Mouse (Mus musculus) hindbrain, embryonic 15.5 days (tissue): ENCODE results near the gene Dpp10. TPM values are rescaled to one million over a fixed set of nuclear protein-coding genes. Genes with fewer than 3 reads are reported as not detected.

Experiments
- ATAC-seq: fragments of 200-750 bp; cut with Nextera tagmentation; 2 replicates; pipeline ENCODE4 v1.8.0; 2017; ENCODE audit warnings: low read depth, moderate number of reproducible peaks, moderate TSS enrichment; ENCODE audit not compliant: low FRiP score
- H3K27ac ChIP-seq: fragments of 300-500 bp; sonication (generic); replicated peaks from 2 replicates; pipeline ENCODE4 v1.5.1; 2015; ENCODE audit warnings: mild to moderate bottlenecking, inconsistent platforms
- H3K27me3 ChIP-seq: fragments of 300-500 bp; sonication (generic); 2 replicates; pipeline ENCODE4 v1.6.1; 2015; ENCODE audit warnings: control low read depth, inconsistent platforms
- H3K36me3 ChIP-seq: fragments of 300-500 bp; sonication (generic); 2 replicates; pipeline ENCODE4 v1.6.1; 2015; ENCODE audit warnings: control low read depth, inconsistent platforms
- H3K4me1 ChIP-seq: fragments of 300-500 bp; sonication (generic); replicated peaks from 2 replicates; pipeline ENCODE4 v1.6.1; 2015; ENCODE audit warnings: control low read depth, inconsistent platforms
- H3K4me2 ChIP-seq: fragments of 300-500 bp; sonication (generic); 2 replicates; pipeline ENCODE4 v1.6.1; 2015; ENCODE audit warnings: moderate library complexity, mild to moderate bottlenecking, inconsistent platforms
- H3K4me3 ChIP-seq: fragments of 300-500 bp; sonication (generic); 2 replicates; pipeline ENCODE4 v1.5.1; 2015; ENCODE audit warnings: mild to moderate bottlenecking, inconsistent platforms
- H3K9ac ChIP-seq: fragments of 300-500 bp; sonication (generic); 2 replicates; pipeline ENCODE4 v1.6.1; 2015; ENCODE audit warnings: inconsistent platforms
- H3K9me3 ChIP-seq: fragments of 300-500 bp; sonication (generic); 2 replicates; pipeline ENCODE4 v1.6.1; 2016; ENCODE audit warnings: control low read depth, inconsistent platforms
- WGBS: fragments of 180-500 bp; shearing (Covaris S2); methylation state at CpG from one replicate; pipeline ENCODE4 v1.1.7; 2015; 5-methylcytosine and 5-hydroxymethylcytosine counted together
- polyA plus RNA-seq: library from polyadenylated mRNA; unstranded; fragments of >200 nt; fragmentation: Nextera tagmentation; extraction: Ambion mirVana; gene quantifications from 2 replicates; pipeline ENCODE4 v1.2.1, GENCODE M21; 2015

Dpp10 gene
- 21.9 and 24.2 TPM in 2 replicates for polyA plus RNA-seq

DNA sequence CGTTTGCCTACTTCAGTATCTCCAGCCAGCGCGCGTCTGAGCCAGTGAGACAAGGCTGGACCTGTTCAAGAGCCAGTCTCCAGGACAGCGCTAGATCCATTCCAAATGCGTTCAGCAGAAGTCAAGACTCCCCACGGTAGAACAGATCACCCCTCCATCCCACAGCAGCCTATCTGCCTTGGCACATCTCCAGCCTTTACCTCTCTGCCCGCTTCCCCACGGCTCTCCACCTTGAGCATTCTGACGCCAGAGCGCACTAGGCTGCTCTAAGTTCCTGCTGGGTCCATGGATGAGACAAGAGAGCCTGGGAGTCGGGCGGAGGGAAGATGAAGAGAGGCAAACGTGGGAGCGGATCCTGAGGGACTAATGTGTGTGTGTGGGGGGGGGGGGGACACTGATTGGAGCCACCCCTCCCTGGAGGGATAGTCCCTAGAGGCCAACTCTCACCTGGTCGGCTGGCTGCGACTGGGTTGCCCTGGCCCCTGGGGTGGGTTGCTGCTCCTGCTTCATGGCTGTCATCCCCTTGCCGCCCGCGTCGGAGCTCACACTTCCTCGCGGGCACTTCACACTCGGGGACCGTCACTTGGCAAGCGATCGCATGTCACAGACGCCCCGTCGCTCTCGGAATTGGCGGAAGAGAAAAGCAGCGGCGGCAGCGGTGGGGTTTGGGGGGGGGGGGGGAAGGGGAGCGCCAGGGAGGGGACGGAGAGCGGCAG is at the start of gene Dpp10:
Gene Dpp10 (minus strand): TSS at position 635 of the 716 bp plus-strand sequence.
- no peaks in the 10 kb centered on the region for H3K9me3 ChIP-seq
- H3K27ac ChIP-seq, result peak within 1 kb of the TSS; percentile 93
- peak within 1 kb of the TSS; percentile 58 for H3K9ac ChIP-seq
- H3K36me3 ChIP-seq, result no peaks in the 10 kb centered on the region
- peak; percentile 57 for ATAC-seq
- no peaks in the 10 kb centered on the region for H3K27me3 ChIP-seq
- peak within 1 kb of the TSS; percentile 78 for H3K4me2 ChIP-seq
- H3K4me3 ChIP-seq, result peak within 1 kb of the TSS; percentile 78
- WGBS, result under 1% methylated on average over 31 of the region's 38 CpGs
- peaks cover 9% of the 10 kb centered on the region; the same call in 1 of the 2 replicates for H3K4me1 ChIP-seq

DNA sequence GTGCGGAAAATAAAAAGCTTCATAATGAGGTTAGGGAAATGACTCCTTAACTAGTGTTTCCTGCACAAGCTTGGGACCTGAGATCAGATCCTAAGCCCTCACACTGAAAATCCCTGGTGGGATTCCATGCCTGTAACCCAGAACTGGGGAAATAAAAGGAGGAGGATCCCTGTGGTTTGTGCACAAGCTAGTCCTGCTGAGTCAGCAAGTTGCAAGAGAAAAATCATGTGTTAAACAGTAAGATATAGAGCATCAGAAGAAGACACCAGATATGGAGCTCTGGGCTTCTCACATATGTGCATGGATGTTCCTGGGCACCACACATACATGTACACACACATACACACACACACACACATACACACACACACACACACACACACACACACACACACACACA is 3.2 kb upstream of the Dpp10 start:
- no peaks in the 10 kb centered on the region for H3K36me3 ChIP-seq
- no peak overlapping the region for H3K4me3 ChIP-seq
- H3K27ac ChIP-seq, result no peak overlapping the region
- no peak overlapping the region for H3K4me2 ChIP-seq
- H3K9me3 ChIP-seq, result no peaks in the 10 kb centered on the region
- no peak for ATAC-seq
- H3K4me1 ChIP-seq, result peaks cover 9% of the 10 kb centered on the region; the same call in 1 of the 2 replicates
- no peak overlapping the region for H3K9ac ChIP-seq
- WGBS, result 78% methylated on average over 1 of the region's 1 CpGs
- H3K27me3 ChIP-seq, result no peaks in the 10 kb centered on the region

DNA sequence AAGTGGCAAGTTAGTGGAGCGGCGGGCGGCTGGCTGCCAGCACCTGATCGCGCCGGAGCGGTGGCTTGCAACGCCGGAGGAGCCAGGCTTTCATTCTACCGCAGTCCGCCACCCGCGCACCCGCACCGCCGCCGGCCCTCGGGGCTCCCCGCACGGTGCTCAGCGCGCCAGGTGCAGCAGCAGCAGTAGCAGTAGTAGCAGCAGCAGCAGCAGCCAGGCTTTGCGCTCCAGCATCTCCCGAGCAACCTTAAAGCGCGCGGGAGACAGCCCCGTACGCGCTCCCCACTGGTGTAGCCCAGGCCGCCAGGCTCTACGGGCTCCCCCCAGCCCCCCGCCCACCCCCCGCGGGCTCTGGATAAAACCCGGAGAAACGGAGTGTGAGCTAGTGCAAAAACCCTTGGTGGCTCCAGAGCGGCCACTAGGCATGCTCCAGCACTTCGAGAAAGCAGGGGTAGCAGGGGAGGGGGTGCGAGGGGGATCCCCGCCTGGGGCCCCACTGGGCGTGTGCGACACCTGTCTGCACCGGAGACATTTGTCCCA is 472 bp upstream of the Dpp10 start:
- Histone ChIP-seq H3K27ac (peak overlapping the region; percentile 93), H3K9ac (peak overlapping the region; percentile 58), H3K9me3 (no peaks in the 10 kb centered on the region), H3K36me3 (no peaks in the 10 kb centered on the region), H3K27me3 (no peaks in the 10 kb centered on the region), H3K4me1 (peaks cover 9% of the 10 kb centered on the region; the same call in 1 of the 2 replicates), H3K4me3 (peak overlapping the region; percentile 78), H3K4me2 (peak overlapping the region; percentile 78)
- under 1% methylated on average over 44 of the region's 44 CpGs for WGBS
- peak; percentile 93 for ATAC-seq

DNA sequence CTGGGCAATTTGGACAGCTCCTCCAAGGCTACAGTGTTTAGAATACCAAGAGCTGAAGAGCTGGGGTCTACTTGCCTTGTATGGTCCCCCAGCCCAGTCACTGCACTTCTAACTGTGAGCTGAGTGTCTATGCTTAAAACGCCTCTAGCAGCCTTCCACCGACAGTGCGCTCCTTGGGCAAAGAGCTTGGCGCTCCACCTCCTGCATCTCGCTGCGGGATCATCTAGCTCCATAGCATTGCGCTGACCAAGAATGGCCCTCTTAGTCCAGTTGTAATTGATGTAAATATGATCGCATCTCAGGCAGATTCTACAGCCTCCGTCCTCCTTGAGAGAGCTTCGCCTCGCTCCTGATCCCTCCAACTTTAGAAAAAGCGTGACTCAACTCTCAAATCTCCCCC is 1.2 kb downstream of the Dpp10 start:
- ATAC-seq, result no peak
- H3K4me1 ChIP-seq, result 0 out of 2 replicates have a peak, but pooled peaks cover 9% of the 10 kb centered on the region
- H3K4me3 ChIP-seq, result peak overlapping the region; percentile 78
- H3K4me2 ChIP-seq, result peak overlapping the region; percentile 78
- no peaks in the 10 kb centered on the region for H3K9me3 ChIP-seq
- H3K27me3 ChIP-seq, result no peaks in the 10 kb centered on the region
- H3K27ac ChIP-seq, result peak overlapping the region; percentile 93
- 8% methylated on average over 12 of the region's 12 CpGs for WGBS
- H3K9ac ChIP-seq, result peak overlapping the region; percentile 58
- no peaks in the 10 kb centered on the region for H3K36me3 ChIP-seq

DNA sequence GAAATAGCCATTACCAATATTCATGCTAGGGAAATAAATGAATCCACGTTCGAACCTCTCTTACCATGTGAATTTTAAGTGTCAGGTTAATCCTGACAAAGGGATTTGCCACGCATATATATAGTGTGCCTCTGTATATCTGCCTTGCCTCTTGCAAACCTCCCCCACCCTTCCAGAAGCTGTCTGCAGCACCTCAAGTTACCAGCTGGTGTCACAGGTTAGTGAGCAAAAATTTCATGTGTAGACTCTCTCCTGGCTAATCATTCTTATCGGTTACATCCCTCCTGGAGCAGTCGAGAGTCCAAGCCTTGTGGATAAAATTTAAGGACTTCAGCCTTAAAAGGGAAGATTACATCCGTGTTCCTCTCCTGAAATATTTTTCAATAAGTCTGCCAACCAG is 1.9 kb downstream of the Dpp10 start:
- Histone ChIP-seq H3K4me3 (peak overlapping the region; percentile 78), H3K36me3 (no peaks in the 10 kb centered on the region), H3K27me3 (no peaks in the 10 kb centered on the region), H3K27ac (peak overlapping the region; percentile 93), H3K9me3 (no peaks in the 10 kb centered on the region), H3K4me2 (peak overlapping the region; percentile 78), H3K4me1 (0 out of 2 replicates have a peak, but pooled peaks cover 9% of the 10 kb centered on the region), H3K9ac (peak overlapping the region; percentile 58)
- ATAC-seq, result no peak
- WGBS, result 39% methylated on average over 6 of the region's 6 CpGs

DNA sequence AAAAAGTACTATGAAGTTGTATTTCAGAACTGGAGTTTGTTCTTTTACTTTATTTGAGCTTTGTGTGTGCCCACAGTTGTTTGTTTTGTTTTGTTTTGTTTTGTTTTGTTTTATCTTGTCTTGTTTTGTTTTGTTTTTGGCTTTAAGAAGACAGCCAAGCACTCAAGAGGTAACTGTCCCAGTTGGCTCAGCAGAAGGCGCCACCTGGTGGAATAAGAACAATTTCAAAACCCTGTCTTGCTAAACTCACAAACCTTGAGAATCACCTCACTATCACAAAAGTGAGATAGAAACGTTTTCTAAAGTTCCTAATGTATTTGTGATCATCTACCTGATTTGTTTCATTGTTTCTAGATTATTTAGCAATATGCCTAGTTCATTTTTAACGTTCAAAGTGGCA is 3.8 kb downstream of the Dpp10 start:
- Histone ChIP-seq H3K4me3 (no peak overlapping the region), H3K27ac (no peak overlapping the region), H3K9ac (no peak overlapping the region), H3K27me3 (no peaks in the 10 kb centered on the region), H3K4me1 (0 out of 2 replicates have a peak, but pooled peaks cover 6% of the 10 kb centered on the region), H3K36me3 (no peaks in the 10 kb centered on the region), H3K4me2 (peak overlapping the region; percentile 78), H3K9me3 (no peaks in the 10 kb centered on the region)
- WGBS, result 4% methylated on average over 3 of the region's 3 CpGs
- no peak for ATAC-seq

DNA sequence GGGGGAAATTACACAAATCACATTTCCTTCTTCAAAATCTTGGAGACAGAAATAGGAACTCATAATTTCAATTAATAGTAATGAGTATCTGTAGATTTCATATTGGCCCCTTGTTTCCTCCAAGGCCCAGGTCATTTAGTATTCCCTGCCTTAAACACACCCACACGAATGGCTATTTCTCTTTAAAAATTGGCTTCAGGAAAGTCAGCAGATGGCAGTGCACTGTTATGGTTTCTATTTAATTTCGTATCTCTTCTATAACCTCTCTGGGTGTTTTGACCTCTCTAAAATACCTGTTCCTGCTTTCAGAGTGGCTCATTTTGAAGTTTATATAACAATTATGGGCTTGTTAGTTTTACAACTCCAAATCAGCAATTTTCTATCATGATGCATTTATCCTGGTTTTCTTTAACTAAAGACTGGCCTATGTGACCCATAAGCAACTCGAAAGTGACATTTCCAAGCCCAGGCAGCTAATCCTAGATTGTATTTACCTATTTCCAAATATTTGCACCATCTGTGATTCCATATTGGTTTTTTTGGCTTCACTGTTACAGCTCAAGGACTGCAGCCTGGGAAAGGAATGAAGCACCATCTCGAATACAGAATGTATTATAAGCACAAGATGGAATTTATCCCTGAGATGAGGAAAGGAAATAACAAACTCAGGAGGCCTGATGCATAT is 9.9 kb downstream of the Dpp10 start:
- ATAC-seq, result no peak
- Histone ChIP-seq H3K27me3 (no peaks in the 10 kb centered on the region), H3K4me2 (no peak overlapping the region), H3K4me1 (no peaks in the 10 kb centered on the region), H3K27ac (no peak overlapping the region), H3K9ac (no peak overlapping the region), H3K36me3 (no peaks in the 10 kb centered on the region; the same call in 1 of the 2 replicates), H3K4me3 (no peak overlapping the region), H3K9me3 (no peaks in the 10 kb centered on the region)
- 80% methylated on average over 4 of the region's 4 CpGs for WGBS

DNA sequence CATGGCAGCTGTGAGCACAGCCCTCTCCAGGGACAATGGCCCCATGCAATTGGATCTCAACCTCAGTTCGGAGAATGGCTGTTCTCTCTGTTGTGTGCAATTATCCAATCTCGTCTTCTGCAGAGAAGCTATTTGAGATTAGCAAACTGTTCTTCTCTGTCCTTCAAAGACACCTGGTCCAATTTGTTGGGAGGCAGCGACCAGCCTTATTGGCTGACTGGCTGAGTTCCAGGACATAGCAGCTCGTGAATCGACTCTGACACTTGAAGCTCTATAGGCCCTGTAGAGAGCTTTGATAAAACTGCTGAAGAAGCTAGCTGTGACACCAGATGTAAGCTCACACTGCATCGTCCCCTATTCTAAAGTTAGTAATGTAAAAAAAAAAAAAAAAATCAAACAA is 12.7 kb downstream of the Dpp10 start:
- 71% methylated on average over 6 of the region's 6 CpGs for WGBS
- Histone ChIP-seq H3K4me3 (no peak overlapping the region), H3K4me2 (no peak overlapping the region), H3K27ac (no peak overlapping the region), H3K27me3 (no peaks in the 10 kb centered on the region), H3K36me3 (no peaks in the 10 kb centered on the region; the same call in 1 of the 2 replicates), H3K9ac (no peak overlapping the region), H3K4me1 (no peaks in the 10 kb centered on the region), H3K9me3 (no peaks in the 10 kb centered on the region)
- no peak for ATAC-seq

DNA sequence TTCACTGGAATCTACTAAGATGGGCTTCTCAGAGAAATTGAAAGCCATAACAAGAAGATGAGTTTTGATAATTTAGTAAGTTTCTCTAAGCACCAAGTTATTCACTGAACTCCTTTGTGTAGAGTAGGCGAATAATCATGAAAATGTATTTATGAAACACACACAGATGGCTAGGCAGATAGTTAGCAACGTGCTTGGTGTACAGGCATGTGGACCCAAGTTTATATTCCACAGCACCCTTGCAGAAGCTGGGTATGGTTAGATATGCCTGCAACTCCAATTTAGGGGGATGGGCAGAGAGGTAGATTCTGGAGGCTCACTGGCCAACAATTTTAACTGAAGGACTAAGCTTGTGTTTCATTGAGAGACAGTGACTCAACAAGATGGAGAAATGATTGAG is 13.4 kb downstream of the Dpp10 start:
- Histone ChIP-seq H3K27me3 (no peaks in the 10 kb centered on the region), H3K36me3 (no peaks in the 10 kb centered on the region; the same call in 1 of the 2 replicates), H3K9ac (no peak overlapping the region), H3K27ac (no peak overlapping the region), H3K4me3 (no peak overlapping the region), H3K4me1 (no peaks in the 10 kb centered on the region), H3K4me2 (no peak overlapping the region), H3K9me3 (no peaks in the 10 kb centered on the region)
- WGBS, result 87% methylated on average over 2 of the region's 2 CpGs
- no peak for ATAC-seq

DNA sequence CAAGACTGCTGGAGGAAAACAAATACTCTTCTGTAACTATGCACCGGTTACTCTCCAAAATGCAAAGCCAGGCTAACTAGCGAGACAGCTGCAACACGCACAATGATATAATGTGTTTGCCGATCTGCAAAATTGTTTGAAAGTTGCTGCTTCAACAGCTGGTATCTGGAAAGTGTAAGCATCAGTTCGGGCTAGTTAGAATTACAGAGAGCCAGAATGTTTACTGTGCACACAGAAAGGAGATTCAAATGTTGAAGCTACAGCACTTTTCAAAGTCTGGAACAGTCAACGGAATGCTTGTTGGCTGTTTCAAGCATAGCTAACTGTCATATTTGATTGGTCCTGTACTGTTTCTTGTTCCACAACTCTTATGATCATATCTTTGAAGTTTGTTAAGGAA is 42.6 kb downstream of the Dpp10 start:
- 73% methylated on average over 6 of the region's 6 CpGs for WGBS

DNA sequence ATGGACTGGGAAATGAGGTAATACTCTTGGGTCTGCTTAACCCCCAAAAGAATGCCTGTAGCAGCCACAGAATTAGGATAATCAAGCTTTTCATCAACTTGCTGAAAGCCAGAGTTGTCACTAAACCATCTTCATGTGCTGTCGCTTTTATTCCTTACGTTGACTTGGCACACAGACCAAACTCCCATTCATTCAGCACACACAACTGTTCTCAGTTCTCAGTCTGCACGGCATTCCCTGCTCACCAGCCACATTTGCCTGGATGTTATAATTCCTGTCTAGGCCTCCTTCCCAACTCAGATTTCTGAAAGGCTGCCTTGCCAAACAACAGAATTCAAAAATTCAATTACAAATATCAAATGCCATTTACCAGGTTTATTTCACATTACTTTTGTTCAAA is 49.6 kb downstream of the Dpp10 start:
- no peak for ATAC-seq
- Histone ChIP-seq H3K4me3 (no peak overlapping the region), H3K27me3 (no peaks in the 10 kb centered on the region), H3K4me2 (no peak overlapping the region), H3K9me3 (no peaks in the 10 kb centered on the region), H3K9ac (no peak overlapping the region), H3K36me3 (no peaks in the 10 kb centered on the region), H3K27ac (no peak overlapping the region), H3K4me1 (no peaks in the 10 kb centered on the region)
- 66% methylated on average over 3 of the region's 3 CpGs for WGBS

More for the DNA sequence above, 42.6 kb downstream of the Dpp10 start:
- H3K9ac ChIP-seq, result no peak overlapping the region
- no peak for ATAC-seq
- no peak overlapping the region for H3K27ac ChIP-seq
- no peak overlapping the region for H3K4me3 ChIP-seq
- no peaks in the 10 kb centered on the region for H3K4me1 ChIP-seq
- no peaks in the 10 kb centered on the region for H3K36me3 ChIP-seq
- H3K9me3 ChIP-seq, result no peaks in the 10 kb centered on the region
- H3K27me3 ChIP-seq, result no peaks in the 10 kb centered on the region
- no peak overlapping the region for H3K4me2 ChIP-seq
